Mouse (Mus musculus) heart, adult 11 months (tissue): ENCODE measurements around the gene Cacna1c.

Experiments used
- DNase-seq: peaks from one replicate; pipeline ENCODE4 v3.0.0; 2022

Cacna1c gene

GRCm38 (mm10) chr6:118777457-118777856, 418.8 kb downstream of the Cacna1c start:
- DNase-seq: no peak

- no peak for DNase-seq
These were observed 419.8 kb downstream of the Cacna1c start for GRCm38 (mm10) chr6:118776459-118776858.

- no peak for DNase-seq
These were observed 423.6 kb downstream of the Cacna1c start for GRCm38 (mm10) chr6:118772581-118772980.

- no peak for DNase-seq
These were observed 425.1 kb downstream of the Cacna1c start for GRCm38 (mm10) chr6:118771121-118771520.

GRCm38 (mm10) chr6:118770396-118770795, 425.8 kb downstream of the Cacna1c start:
- DNase-seq: no peak

- DNase-seq: no peak
These were observed 426.4 kb downstream of the Cacna1c start for GRCm38 (mm10) chr6:118769792-118770191.

GRCm38 (mm10) chr6:118767698-118768097, 428.5 kb downstream of the Cacna1c start:
- peak; percentile 90 for DNase-seq

- DNase-seq: no peak
These were observed 431.0 kb downstream of the Cacna1c start for GRCm38 (mm10) chr6:118765261-118765660.

GRCm38 (mm10) chr6:118759015-118759414, 437.2 kb downstream of the Cacna1c start:
- DNase-seq: peak; percentile 79

- DNase-seq: peak; percentile 76
These were observed 437.8 kb downstream of the Cacna1c start for GRCm38 (mm10) chr6:118758290-118758907.

- DNase-seq: no peak
These were observed 438.5 kb downstream of the Cacna1c start for GRCm38 (mm10) chr6:118757533-118758289.

- no peak for DNase-seq
These were observed 439.7 kb downstream of the Cacna1c start for GRCm38 (mm10) chr6:118756511-118756910.

- DNase-seq: no peak
These were observed 440.4 kb downstream of the Cacna1c start for GRCm38 (mm10) chr6:118755768-118756167.

GRCm38 (mm10) chr6:118754439-118754838, 441.8 kb downstream of the Cacna1c start:
- peak; percentile 90 for DNase-seq

- DNase-seq: no peak
These were observed 442.4 kb downstream of the Cacna1c start for GRCm38 (mm10) chr6:118753787-118754186.

GRCm38 (mm10) chr6:118753064-118753463, 443.2 kb downstream of the Cacna1c start:
- no peak for DNase-seq

GRCm38 (mm10) chr6:118749285-118749684, 446.9 kb downstream of the Cacna1c start:
- no peak for DNase-seq

GRCm38 (mm10) chr6:118742701-118743100, 453.5 kb downstream of the Cacna1c start:
- DNase-seq: no peak

- DNase-seq: no peak
These were observed 454.4 kb downstream of the Cacna1c start for GRCm38 (mm10) chr6:118741841-118742240.

- DNase-seq: peak; percentile 94
These were observed 456.1 kb downstream of the Cacna1c start for GRCm38 (mm10) chr6:118739961-118740599.

GRCm38 (mm10) chr6:118739344-118739743, 456.9 kb downstream of the Cacna1c start:
- no peak for DNase-seq

GRCm38 (mm10) chr6:118738656-118739055, 457.6 kb downstream of the Cacna1c start:
- DNase-seq: no peak

- DNase-seq: no peak
These were observed 459.1 kb downstream of the Cacna1c start for GRCm38 (mm10) chr6:118737078-118737477.

- no peak for DNase-seq
These were observed 459.7 kb downstream of the Cacna1c start for GRCm38 (mm10) chr6:118736491-118736890.
